ENCODE assay signal across 15 mouse cellular contexts in the genomic region with DNA sequence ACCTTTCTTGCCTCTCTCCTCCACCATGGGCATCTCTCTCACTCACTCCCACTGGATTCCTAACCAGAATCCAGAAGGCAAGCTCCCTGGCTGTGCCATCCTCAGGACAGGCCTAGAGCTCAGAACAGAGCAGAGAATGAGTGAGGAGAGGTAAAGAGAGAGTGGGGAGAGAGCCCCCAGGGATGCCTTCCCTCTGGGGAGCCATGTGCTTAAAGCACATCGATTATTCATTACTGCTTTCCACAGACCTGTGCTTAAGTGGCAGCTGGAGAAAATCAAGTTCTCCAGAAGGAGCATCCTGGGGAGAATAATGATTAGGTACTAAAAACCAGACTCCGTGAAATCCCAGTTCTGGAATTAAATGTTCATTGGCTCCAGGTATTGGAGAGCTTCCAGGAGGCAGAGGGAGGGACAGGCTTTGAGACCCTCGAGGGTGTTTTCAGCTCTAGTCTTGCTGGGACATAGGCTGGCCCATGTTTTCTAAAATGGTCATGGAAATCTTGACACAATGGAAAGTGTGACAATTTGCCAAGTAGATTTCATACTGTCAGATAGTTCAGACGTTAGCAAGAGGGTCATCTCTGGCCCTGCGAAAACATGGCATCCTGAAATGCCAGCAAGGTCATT. TPM values are rescaled to one million over a fixed set of nuclear protein-coding genes. Genes with fewer than 3 reads are reported as not detected.
DNase-seq lines count a peak whose midpoint lies in the region; ATAC-seq lines count a peak whose summit lies in the region.
"Had no signal": no experiment of that assay in that cellular context is flagged by ENCODE, and none has a peak within 500 bp of the region (broad histone marks: within the 10 kb centered on the region; RNA-seq: fewer than 3 reads in every experiment).

No protein-coding gene starts in this region.

- H3K4me2 ChIP-seq in hindbrain, embryonic 15.5 days: no peak overlapping the region
- H3K4me2 ChIP-seq in hindbrain, embryonic 13.5 days: no peak overlapping the region
- no peak overlapping the region for H3K4me2 ChIP-seq in limb, embryonic 13.5 days (replicated peaks)
- no peak overlapping the region for H3K4me2 ChIP-seq in neural tube, embryonic 14.5 days (ENCODE audit: low read depth, low read length)
- H3K4me2 ChIP-seq: embryonic facial prominence, embryonic 15.5 days; forebrain, embryonic 13.5 days; neural tube, embryonic 12.5 days had no signal

- no peaks in the 10 kb centered on the region for H3K36me3 ChIP-seq in hindbrain, embryonic 15.5 days
- H3K36me3 ChIP-seq in hindbrain, embryonic 13.5 days: no peaks in the 10 kb centered on the region
- no peaks in the 10 kb centered on the region for H3K36me3 ChIP-seq in limb, embryonic 13.5 days
- no peaks in the 10 kb centered on the region for H3K36me3 ChIP-seq in limb, embryonic 10.5 days
- no peaks in the 10 kb centered on the region for H3K36me3 ChIP-seq in neural tube, embryonic 14.5 days (ENCODE audit: control insufficient read depth, insufficient read depth, low read length)
- H3K36me3 ChIP-seq: embryonic facial prominence, embryonic 15.5 days; neural tube, embryonic 12.5 days had no signal

- peak; percentile 31 to 43 for DNase-seq in cerebellum, postnatal 10 days
- no peak for DNase-seq in cerebellum, postnatal 36 days
- DNase-seq in limb, embryonic 10.5 days (ENCODE audit: low spot score): no peak
- DNase-seq: gastrocnemius, postnatal 10 days; lung, adult 2 months; spleen, adult 18-20 months had no signal

- 38% methylated on average over 5 of the region's 5 CpGs for WGBS in hindbrain, embryonic 15.5 days
- 51% methylated on average over 5 of the region's 5 CpGs for WGBS in hindbrain, embryonic 13.5 days
- 28% methylated on average over 5 of the region's 5 CpGs for WGBS in limb, embryonic 13.5 days
- 66% methylated on average over 5 of the region's 5 CpGs for WGBS in limb, embryonic 10.5 days
- 29% methylated on average over 5 of the region's 5 CpGs for WGBS in neural tube, embryonic 14.5 days

- H3K4me1 ChIP-seq in hindbrain, embryonic 15.5 days (replicated peaks): peaks cover 13% of the 10 kb centered on the region
- H3K4me1 ChIP-seq in hindbrain, embryonic 13.5 days (replicated peaks): peaks cover 15% of the 10 kb centered on the region; the same call in 1 of the 2 replicates
- peaks cover 14% of the 10 kb centered on the region for H3K4me1 ChIP-seq in limb, embryonic 13.5 days
- peaks cover 9% of the 10 kb centered on the region; the same call in 1 of the 2 replicates for H3K4me1 ChIP-seq in limb, embryonic 10.5 days
- H3K4me1 ChIP-seq in neural tube, embryonic 14.5 days (ENCODE audit: control insufficient read depth, insufficient read depth, low read length): peaks cover 4% of the 10 kb centered on the region; the same call in 1 of the 2 replicates

- no peak overlapping the region for H3K9ac ChIP-seq in hindbrain, embryonic 15.5 days
- H3K9ac ChIP-seq in hindbrain, embryonic 13.5 days: no peak overlapping the region
- no peak overlapping the region for H3K9ac ChIP-seq in limb, embryonic 13.5 days
- H3K9ac ChIP-seq in neural tube, embryonic 14.5 days (replicated peaks; ENCODE audit: low read depth, low read length): no peak overlapping the region
- H3K9ac ChIP-seq: embryonic facial prominence, embryonic 15.5 days; forebrain, embryonic 13.5 days; neural tube, embryonic 12.5 days had no signal

- no peak overlapping the region for H3K4me3 ChIP-seq in hindbrain, embryonic 15.5 days
- no peak overlapping the region for H3K4me3 ChIP-seq in hindbrain, embryonic 13.5 days
- H3K4me3 ChIP-seq in limb, embryonic 13.5 days: no peak overlapping the region
- no peak overlapping the region for H3K4me3 ChIP-seq in limb, embryonic 10.5 days
- H3K4me3 ChIP-seq in neural tube, embryonic 14.5 days (ENCODE audit: low read depth, low read length): no peak overlapping the region
- H3K4me3 ChIP-seq: embryonic facial prominence, embryonic 15.5 days; forebrain, embryonic 13.5 days; neural tube, embryonic 12.5 days had no signal

- no peak for ATAC-seq in hindbrain, embryonic 15.5 days (ENCODE audit: low FRiP score, low read depth)
- ATAC-seq in hindbrain, embryonic 13.5 days (ENCODE audit: low FRiP score): no peak
- peak; percentile 49; the same call in 1 of the 2 replicates for ATAC-seq in limb, embryonic 13.5 days (ENCODE audit: low FRiP score, low read depth)
- ATAC-seq in neural tube, embryonic 14.5 days (ENCODE audit: low read depth): peak; percentile 69
- no peak for ATAC-seq in erythroid progenitor cell, adult 5-6 weeks (replicated peaks; ENCODE audit: low FRiP score, poor library complexity, severe bottlenecking)
- ATAC-seq: forebrain, embryonic 13.5 days; midbrain, embryonic 16.5 days had no signal

- no peaks in the 10 kb centered on the region for H3K9me3 ChIP-seq in hindbrain, embryonic 15.5 days
- H3K9me3 ChIP-seq in hindbrain, embryonic 13.5 days: no peaks in the 10 kb centered on the region
- no peaks in the 10 kb centered on the region for H3K9me3 ChIP-seq in limb, embryonic 13.5 days
- H3K9me3 ChIP-seq in limb, embryonic 10.5 days (replicated peaks): no peaks in the 10 kb centered on the region
- H3K9me3 ChIP-seq in neural tube, embryonic 14.5 days (ENCODE audit: control insufficient read depth, low read length): no peaks in the 10 kb centered on the region
- H3K9me3 ChIP-seq: embryonic facial prominence, embryonic 15.5 days; forebrain, embryonic 13.5 days; neural tube, embryonic 12.5 days had no signal

- 0 out of 2 replicates have a peak overlapping the region, but pooled peaks have one; percentile 4 for H3K27ac ChIP-seq in hindbrain, embryonic 15.5 days (replicated peaks)
- no peak overlapping the region for H3K27ac ChIP-seq in hindbrain, embryonic 13.5 days
- peak overlapping the region; percentile 22; the same call in 1 of the 2 replicates for H3K27ac ChIP-seq in limb, embryonic 13.5 days
- H3K27ac ChIP-seq in limb, embryonic 10.5 days: no peak overlapping the region
- H3K27ac ChIP-seq in neural tube, embryonic 14.5 days (ENCODE audit: low read depth, low read length): no peak overlapping the region
- H3K27ac ChIP-seq: embryonic facial prominence, embryonic 15.5 days; forebrain, embryonic 13.5 days; neural tube, embryonic 12.5 days had no signal

- H3K27me3 ChIP-seq in hindbrain, embryonic 15.5 days: no peaks in the 10 kb centered on the region
- H3K27me3 ChIP-seq in hindbrain, embryonic 13.5 days: no peaks in the 10 kb centered on the region
- no peaks in the 10 kb centered on the region for H3K27me3 ChIP-seq in limb, embryonic 13.5 days
- no peaks in the 10 kb centered on the region for H3K27me3 ChIP-seq in limb, embryonic 10.5 days (ENCODE audit: low read depth, poor library complexity, severe bottlenecking)
- no peaks in the 10 kb centered on the region for H3K27me3 ChIP-seq in neural tube, embryonic 14.5 days (ENCODE audit: control insufficient read depth, insufficient read depth, low read length)
- H3K27me3 ChIP-seq: embryonic facial prominence, embryonic 15.5 days; forebrain, embryonic 13.5 days; neural tube, embryonic 12.5 days had no signal

RNA-seq across cellular contexts. Expression of gene Lars2, which starts 31.6 kb away (rescaled TPM):
- 718 and 834 TPM in 2 replicates for polyA plus RNA-seq in hindbrain, embryonic 15.5 days (2015; fragmentation: Nextera tagmentation; extraction: Ambion mirVana)
- polyA plus RNA-seq in hindbrain, embryonic 13.5 days (2015; fragmentation: Nextera tagmentation; extraction: Ambion mirVana): 924 and 941 TPM in 2 replicates
- 1,028 and 1,139 TPM in 2 replicates for polyA plus RNA-seq in limb, embryonic 13.5 days (2015; fragmentation: Nextera tagmentation; extraction: Ambion mirVana)
- polyA plus RNA-seq in limb, embryonic 10.5 days (2016; fragmentation: Nextera tagmentation; extraction: Ambion mirVana): 750 and 785 TPM in 2 replicates
- 1,192 and 1,233 TPM in 2 replicates for polyA plus RNA-seq in neural tube, embryonic 14.5 days (2014; fragmentation: Nextera tagmentation; extraction: Ambion mirVana)
- total RNA-seq in erythroid progenitor cell, adult 5-6 weeks (2015; ENCODE audit: low replicate concordance): 3,425 and 3,901 TPM in 2 replicates
- 66.8 and 644 TPM in 2 replicates for total RNA-seq in erythroid progenitor cell, adult 5-6 weeks (2017; ENCODE audit: low replicate concordance)

Comparison
In these comparisons a context has a peak if more than half of its experiments do, and no peak if none do; other contexts are left out.
1. DNase-seq: peak in cerebellum, postnatal 10 days (2 of 2); none in cerebellum, postnatal 36 days (0 of 2) and limb, embryonic 10.5 days (single experiment).
2. H3K27ac ChIP-seq: peak in hindbrain, embryonic 15.5 days (single experiment) and limb, embryonic 13.5 days (single experiment); none in hindbrain, embryonic 13.5 days (single experiment), limb, embryonic 10.5 days (single experiment) and neural tube, embryonic 14.5 days (single experiment).
3. ATAC-seq: peak in limb, embryonic 13.5 days (single experiment) and neural tube, embryonic 14.5 days (single experiment); none in hindbrain, embryonic 15.5 days (single experiment), hindbrain, embryonic 13.5 days (single experiment) and erythroid progenitor cell, adult 5-6 weeks (single experiment).